In the genomic region with DNA sequence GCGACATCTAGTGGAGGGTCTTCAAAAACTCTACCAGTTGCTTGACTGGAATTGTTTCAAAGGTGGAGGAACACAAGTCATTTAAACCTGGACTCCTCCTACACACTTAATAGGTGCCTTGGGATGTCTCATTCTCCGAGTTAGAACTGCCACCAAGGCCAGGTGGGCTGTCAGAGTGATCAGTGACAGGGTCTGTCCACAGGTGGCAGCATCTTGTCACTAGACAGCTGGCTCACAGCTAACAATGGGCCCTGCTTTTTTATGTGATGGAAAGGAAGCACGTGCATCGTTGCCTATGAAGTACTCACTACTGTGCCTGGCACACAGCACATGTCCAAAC, we compare ENCODE assay signal across 8 mouse cellular contexts.
DNase-seq lines count a peak whose midpoint lies in the region; ATAC-seq and TF ChIP-seq lines count a peak whose summit lies in the region.

No protein-coding gene starts in this region.

- 0 out of 2 replicates have a peak, but pooled peaks cover 2% of the 10 kb centered on the region for H3K4me1 ChIP-seq in forebrain, embryonic 16.5 days (replicated peaks; ENCODE audit: control insufficient read depth, insufficient read depth, low read length)
- peaks cover 22% of the 10 kb centered on the region for H3K4me1 ChIP-seq in forebrain, embryonic 12.5 days
- no peaks in the 10 kb centered on the region for H3K4me1 ChIP-seq in liver, embryonic 12.5 days
- H3K4me1 ChIP-seq in ES-Bruce4 (ENCODE audit: control insufficient read depth, insufficient read depth, low read length), result no peaks in the 10 kb centered on the region
- peaks cover 7% of the 10 kb centered on the region for H3K4me1 ChIP-seq in hindbrain, embryonic 16.5 days (ENCODE audit: control insufficient read depth, insufficient read depth, low read depth, low read length)

- H3K27me3 ChIP-seq in forebrain, embryonic 16.5 days (replicated peaks; ENCODE audit: control insufficient read depth, insufficient read depth, low read length), result no peaks in the 10 kb centered on the region
- H3K27me3 ChIP-seq in forebrain, embryonic 12.5 days, result no peaks in the 10 kb centered on the region
- H3K27me3 ChIP-seq in liver, embryonic 12.5 days (replicated peaks), result no peaks in the 10 kb centered on the region
- H3K27me3 ChIP-seq in ES-Bruce4 (ENCODE audit: control insufficient read depth, insufficient read depth, low read length, poor library complexity, severe bottlenecking), result no peaks in the 10 kb centered on the region
- no peaks in the 10 kb centered on the region for H3K27me3 ChIP-seq in hindbrain, embryonic 16.5 days (replicated peaks; ENCODE audit: control insufficient read depth, insufficient read depth, low read length)

- peak; percentile 44; the same call in 1 of the 2 replicates for ATAC-seq in forebrain, embryonic 16.5 days
- no peak for ATAC-seq in forebrain, embryonic 12.5 days (ENCODE audit: low FRiP score)
- ATAC-seq in liver, embryonic 12.5 days, result no peak
- peak; percentile 21; the same call in 1 of the 2 replicates for ATAC-seq in hindbrain, embryonic 16.5 days

- H3K27ac ChIP-seq in forebrain, embryonic 16.5 days (ENCODE audit: low read length), result no peak overlapping the region
- no peak overlapping the region for H3K27ac ChIP-seq in forebrain, embryonic 12.5 days
- H3K27ac ChIP-seq in liver, embryonic 12.5 days, result no peak overlapping the region
- H3K27ac ChIP-seq in ES-Bruce4 (ENCODE audit: insufficient read depth, low read length), result no peak overlapping the region
- H3K27ac ChIP-seq in hindbrain, embryonic 16.5 days (ENCODE audit: low read depth, low read length), result no peak overlapping the region; the same call in 1 of the 2 replicates

- H3K9ac ChIP-seq in forebrain, embryonic 16.5 days (replicated peaks; ENCODE audit: low read depth, low read length), result no peak overlapping the region
- no peak overlapping the region for H3K9ac ChIP-seq in forebrain, embryonic 12.5 days
- no peak overlapping the region for H3K9ac ChIP-seq in liver, embryonic 12.5 days
- no peak overlapping the region for H3K9ac ChIP-seq in ES-Bruce4 (ENCODE audit: low read depth, poor library complexity, severe bottlenecking)
- H3K9ac ChIP-seq in hindbrain, embryonic 16.5 days (ENCODE audit: low read depth, low read length), result no peak overlapping the region

- H3K9me3 ChIP-seq in forebrain, embryonic 16.5 days (ENCODE audit: control insufficient read depth, low read length), result no peaks in the 10 kb centered on the region
- no peaks in the 10 kb centered on the region for H3K9me3 ChIP-seq in forebrain, embryonic 12.5 days
- no peaks in the 10 kb centered on the region for H3K9me3 ChIP-seq in liver, embryonic 12.5 days (replicated peaks)
- H3K9me3 ChIP-seq in ES-Bruce4 (replicated peaks; ENCODE audit: control insufficient read depth, insufficient read depth, low read length, poor library complexity, severe bottlenecking), result no peaks in the 10 kb centered on the region
- no peaks in the 10 kb centered on the region for H3K9me3 ChIP-seq in hindbrain, embryonic 16.5 days (ENCODE audit: control insufficient read depth, low read length)

- WGBS in forebrain, embryonic 16.5 days, result 16% methylated on average over 4 of the region's 4 CpGs
- 53% methylated on average over 4 of the region's 4 CpGs for WGBS in forebrain, embryonic 12.5 days
- WGBS in liver, embryonic 12.5 days (ENCODE audit: insufficient replicate concordance), result 61% methylated on average over 4 of the region's 4 CpGs
- WGBS in hindbrain, embryonic 16.5 days, result 27% methylated on average over 4 of the region's 4 CpGs

- 0 out of 2 replicates have a peak, but pooled peaks cover 2% of the 10 kb centered on the region for H3K36me3 ChIP-seq in forebrain, embryonic 16.5 days (ENCODE audit: control insufficient read depth, insufficient read depth)
- peaks cover 62% of the 10 kb centered on the region for H3K36me3 ChIP-seq in forebrain, embryonic 12.5 days (replicated peaks)
- peaks cover 61% of the 10 kb centered on the region for H3K36me3 ChIP-seq in liver, embryonic 12.5 days
- H3K36me3 ChIP-seq in ES-Bruce4 (ENCODE audit: control insufficient read depth, insufficient read depth, low read length, poor library complexity, severe bottlenecking), result peaks cover 6% of the 10 kb centered on the region
- peaks cover 3% of the 10 kb centered on the region; the same call in 1 of the 2 replicates for H3K36me3 ChIP-seq in hindbrain, embryonic 16.5 days (ENCODE audit: control insufficient read depth, insufficient read depth, low read length)

- no peak overlapping the region for H3K4me2 ChIP-seq in forebrain, embryonic 16.5 days (ENCODE audit: low read length)
- no peak overlapping the region for H3K4me2 ChIP-seq in forebrain, embryonic 12.5 days
- no peak overlapping the region for H3K4me2 ChIP-seq in liver, embryonic 12.5 days
- no peak overlapping the region for H3K4me2 ChIP-seq in hindbrain, embryonic 16.5 days (ENCODE audit: low read length)

- TF ChIP-seq POLR2A in ES-Bruce4 (IDR thresholded peaks at IDR 0.05; ENCODE audit: insufficient read depth, low read length), result no peak

- no peak for TF ChIP-seq EP300 in ES-Bruce4 (IDR thresholded peaks at IDR 0.05; ENCODE audit: insufficient read depth, low read depth, low read length)

- peak; percentile 17 for TF ChIP-seq CTCF in ES-Bruce4 (IDR thresholded peaks at IDR 0.05; ENCODE audit: low read depth, low read length)

- peak; percentile 25 for DNase-seq in liver
- no peak for DNase-seq in urinary bladder, adult 2 months (ENCODE audit: low spot score)
- DNase-seq in adrenal gland, adult 18-20 months (ENCODE audit: low spot score in 2 of 2), result no peak

- no peak overlapping the region for H3K4me3 ChIP-seq in forebrain, embryonic 16.5 days (replicated peaks; ENCODE audit: low read length)
- no peak overlapping the region for H3K4me3 ChIP-seq in forebrain, embryonic 12.5 days (replicated peaks)
- no peak overlapping the region for H3K4me3 ChIP-seq in liver, embryonic 12.5 days
- H3K4me3 ChIP-seq in ES-Bruce4 (ENCODE audit: low read depth, low read length), result no peak overlapping the region
- no peak overlapping the region for H3K4me3 ChIP-seq in hindbrain, embryonic 16.5 days (ENCODE audit: low read length)

Comparison
In these comparisons a context has a peak if more than half of its experiments do, and no peak if none do; other contexts are left out.
1. ATAC-seq: peak in forebrain, embryonic 16.5 days (single experiment) and hindbrain, embryonic 16.5 days (single experiment); none in forebrain, embryonic 12.5 days (single experiment) and liver, embryonic 12.5 days (single experiment).